Mouse (Mus musculus) heart, postnatal 4 days (tissue): ENCODE data around the gene Sec14l5. TPM values are rescaled to one million over a fixed set of nuclear protein-coding genes. Genes with fewer than 3 reads are reported as not detected.

ENCODE experiments used
- DNase-seq: peaks from one replicate; pipeline ENCODE4 v3.0.0; 2021
- total RNA-seq, 2 experiments: library from RNA; stranded (reverse); gene quantifications; 2 replicates each; pipeline ENCODE4 v1.2.3; 2021

Gene Sec14l5
- under 1 TPM; 0.10 to 0.16 TPM for total RNA-seq

- DNase-seq, result no peak
Measured at GRCm38 (mm10) chr16:5147037-5147385, at the start of gene Sec14l5. TSS of gene Sec14l5 (plus strand) at chr16:5147109.

GRCm38 (mm10) chr16:5101000-5101399 is 45.9 kb upstream of the Sec14l5 start:
- no peak for DNase-seq

- no peak for DNase-seq
Measured at GRCm38 (mm10) chr16:5109877-5110276, 37.0 kb upstream of the Sec14l5 start.

- DNase-seq, result no peak
Measured at GRCm38 (mm10) chr16:5111021-5111420, 35.9 kb upstream of the Sec14l5 start.

- DNase-seq, result no peak
Measured at GRCm38 (mm10) chr16:5113002-5113550, 33.8 kb upstream of the Sec14l5 start.

GRCm38 (mm10) chr16:5113582-5113981 is 33.3 kb upstream of the Sec14l5 start:
- no peak for DNase-seq

GRCm38 (mm10) chr16:5119385-5119784 is 27.5 kb upstream of the Sec14l5 start:
- DNase-seq, result no peak

GRCm38 (mm10) chr16:5119845-5120244 is 27.1 kb upstream of the Sec14l5 start:
- no peak for DNase-seq

- no peak for DNase-seq
Measured at GRCm38 (mm10) chr16:5123476-5123875, 23.4 kb upstream of the Sec14l5 start.

GRCm38 (mm10) chr16:5130196-5130595 is 16.7 kb upstream of the Sec14l5 start:
- no peak for DNase-seq

GRCm38 (mm10) chr16:5130766-5131165 is 16.1 kb upstream of the Sec14l5 start:
- peak; percentile 70 for DNase-seq

GRCm38 (mm10) chr16:5131251-5131922 is 15.5 kb upstream of the Sec14l5 start:
- DNase-seq, result no peak

GRCm38 (mm10) chr16:5132401-5132801 is 14.5 kb upstream of the Sec14l5 start, which contains the start of gene Ppl:
TSS of gene Ppl (minus strand) at chr16:5132421.
- peak; percentile 53 for DNase-seq

GRCm38 (mm10) chr16:5134623-5135330 is 12.1 kb upstream of the Sec14l5 start:
- peak; percentile 86 for DNase-seq

- no peak for DNase-seq
Measured at GRCm38 (mm10) chr16:5135551-5136261, 11.2 kb upstream of the Sec14l5 start.

GRCm38 (mm10) chr16:5136505-5136904 is 10.4 kb upstream of the Sec14l5 start:
- DNase-seq, result peak; percentile 57

GRCm38 (mm10) chr16:5137006-5137540 is 9.8 kb upstream of the Sec14l5 start:
- DNase-seq, result no peak

- peak; percentile 72 for DNase-seq
Measured at GRCm38 (mm10) chr16:5139741-5140140, 7.2 kb upstream of the Sec14l5 start.

GRCm38 (mm10) chr16:5145570-5145969 is 1.3 kb upstream of the Sec14l5 start:
- peak; percentile 80 for DNase-seq

- DNase-seq, result peak; percentile 75
Measured at GRCm38 (mm10) chr16:5146367-5147036, 407 bp upstream of the Sec14l5 start.

- DNase-seq, result no peak
Measured at GRCm38 (mm10) chr16:5150544-5150943, 3.6 kb downstream of the Sec14l5 start.
